Mouse (Mus musculus) megakaryocyte-erythroid progenitor cell, adult 5-6 weeks (primary cell): ENCODE data around the gene Gramd1b. TPM values are rescaled to one million over a fixed set of nuclear protein-coding genes. Genes with fewer than 3 reads are reported as not detected.

Experiments
- ATAC-seq: replicated peaks from 2 replicates; pipeline ENCODE4 v1.8.0; 2016; ENCODE audit warnings: mild to moderate bottlenecking, inconsistent platforms; ENCODE audit not compliant: severe bottlenecking, poor library complexity, low FRiP score, low TSS enrichment
- total RNA-seq, 2 experiments: library from RNA; stranded (forward) in 1 of 2; stranded (reverse) in 1 of 2; fragments of 200-1000, 215-1000 nt in 1 of 2; fragments of >200 nt in 1 of 2; fragmentation: Nextera tagmentation in 1 of 2; gene quantifications; 2 replicates each; pipeline ENCODE4 v1.2.3; 2014 to 2017

The Gramd1b gene
- total RNA-seq, 2 experiments from 2014 or later, result 13.5 to 19.2 TPM

DNA sequence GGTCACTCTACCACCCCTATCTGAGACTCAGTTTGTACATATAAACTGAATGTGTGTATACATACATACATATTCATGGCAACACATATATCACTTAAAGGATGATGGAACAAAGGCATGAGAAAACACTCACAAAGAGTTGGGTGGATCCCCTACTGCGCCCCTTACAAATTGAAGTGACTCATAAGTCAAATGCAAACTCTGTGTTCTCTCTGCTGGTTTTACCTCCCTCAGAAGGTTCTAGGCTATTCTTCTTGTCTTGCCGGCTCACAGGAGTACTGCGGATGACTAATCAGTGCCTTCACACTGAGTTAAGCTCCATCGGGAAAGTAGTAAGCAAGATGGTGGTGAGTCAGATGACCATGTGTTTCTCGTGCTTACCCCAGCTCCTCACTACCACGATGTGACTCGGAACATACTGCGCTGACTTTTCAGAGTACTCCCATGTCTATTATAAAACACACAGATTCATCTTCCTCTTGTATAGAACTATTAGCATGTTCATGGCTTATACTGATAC lies 182.4 kb downstream of the Gramd1b start:
- no peak for ATAC-seq

DNA sequence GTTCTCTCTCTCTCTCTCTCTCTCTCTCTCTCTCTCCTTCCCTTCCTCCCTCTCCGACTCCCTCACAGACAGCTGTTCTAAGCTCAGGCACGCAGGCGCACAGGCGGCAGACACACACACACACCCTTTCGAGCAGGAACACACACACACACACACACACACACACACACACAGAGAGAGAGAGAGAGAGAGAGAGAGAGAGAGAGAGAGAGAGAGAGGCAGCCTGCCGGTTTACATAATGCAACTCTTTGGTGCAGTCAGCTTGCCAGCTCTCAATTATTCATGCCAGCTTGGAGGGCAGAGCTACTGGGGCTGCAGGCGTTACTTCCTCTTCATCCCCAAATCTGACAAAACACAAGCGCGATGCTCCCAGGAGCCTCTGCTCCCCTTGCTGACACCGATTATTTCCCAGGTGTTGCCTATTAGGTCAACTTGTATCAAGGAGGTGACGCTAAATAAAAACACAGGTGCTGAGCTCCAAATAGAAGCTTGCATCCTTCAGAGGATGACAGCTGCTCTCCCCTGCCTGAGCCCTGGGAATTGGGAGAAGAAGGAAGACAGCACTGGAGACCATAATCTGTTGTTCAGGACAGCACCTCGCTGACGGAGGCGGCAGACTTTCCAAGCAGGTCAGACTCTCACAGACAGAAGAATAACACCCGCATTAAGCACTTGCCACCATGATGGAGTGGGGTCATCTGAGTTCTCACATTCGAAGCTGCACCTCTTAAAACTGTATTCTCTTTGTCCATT lies 184.8 kb downstream of the Gramd1b start:
- ATAC-seq, result no peak

DNA sequence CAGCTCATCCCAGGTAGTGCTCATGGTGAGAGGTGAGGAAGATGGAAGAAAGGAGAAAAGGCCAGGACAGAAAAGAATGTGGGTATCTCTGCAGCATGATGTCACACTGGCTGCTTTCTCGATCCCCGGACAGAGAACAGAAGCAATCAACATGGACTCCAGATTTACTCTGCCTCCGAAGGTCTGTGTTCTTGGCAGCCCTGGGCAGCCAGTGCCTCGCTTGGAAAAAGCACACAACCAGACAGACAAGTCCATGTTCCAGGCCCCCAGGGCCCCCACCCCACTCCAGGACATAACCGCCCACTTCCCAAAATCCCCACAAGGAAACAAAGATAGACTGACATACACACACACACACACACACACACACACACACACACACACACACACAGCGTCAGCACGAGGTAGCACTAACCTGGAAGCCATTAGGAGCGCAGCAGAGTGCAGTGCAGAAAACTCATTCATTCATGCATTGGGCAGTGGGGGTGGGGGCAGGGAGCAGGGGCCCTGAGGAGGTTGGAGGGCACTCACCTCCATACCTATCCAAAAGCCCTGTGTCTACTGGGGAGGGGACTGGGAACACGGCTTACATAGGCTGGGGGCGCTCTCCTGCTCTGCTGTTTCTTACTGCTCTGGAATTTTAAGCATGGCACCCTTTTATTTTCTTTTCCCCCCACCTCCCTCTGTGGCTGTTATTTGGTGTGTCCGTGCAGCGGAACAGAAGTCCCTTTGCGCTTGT lies 185.5 kb downstream of the Gramd1b start:
- no peak for ATAC-seq

DNA sequence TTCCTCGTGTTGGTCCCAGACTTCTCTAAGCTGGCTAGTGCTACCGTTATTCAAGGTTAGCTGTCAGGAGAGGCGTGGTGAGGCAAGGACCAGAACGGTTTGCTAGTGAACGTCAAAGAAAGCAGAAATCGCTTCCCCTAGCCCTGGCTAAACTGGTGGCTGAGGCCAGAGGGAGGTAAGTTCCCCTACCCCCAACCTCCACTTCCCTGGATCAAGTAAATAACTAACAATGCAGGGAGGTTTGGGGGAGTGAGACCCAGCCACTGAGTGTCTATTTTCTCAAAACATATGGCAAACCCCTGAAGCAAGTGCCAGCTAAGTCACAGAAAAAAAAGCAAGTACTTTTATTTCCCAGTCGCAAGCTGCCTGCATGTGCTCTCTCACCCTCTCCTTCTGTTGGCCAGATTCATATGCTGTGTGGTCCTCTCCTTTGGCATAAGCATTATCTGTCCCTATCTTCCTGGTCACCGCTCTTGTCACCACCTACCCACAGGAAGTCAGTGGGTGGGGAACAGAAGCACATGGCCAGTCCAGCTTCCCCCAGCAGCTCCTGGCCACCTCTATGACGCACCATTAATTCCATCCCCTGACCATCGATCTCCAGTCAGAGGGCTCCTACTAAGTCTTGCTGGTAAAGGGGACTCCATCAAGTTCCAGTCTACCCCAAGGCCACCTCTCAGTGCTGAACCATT lies 186.2 kb downstream of the Gramd1b start:
- ATAC-seq, result no peak

- ATAC-seq, result no peak
Observed at GRCm38 (mm10) chr9:40343828-40344227, 187.4 kb downstream of the Gramd1b start.

DNA sequence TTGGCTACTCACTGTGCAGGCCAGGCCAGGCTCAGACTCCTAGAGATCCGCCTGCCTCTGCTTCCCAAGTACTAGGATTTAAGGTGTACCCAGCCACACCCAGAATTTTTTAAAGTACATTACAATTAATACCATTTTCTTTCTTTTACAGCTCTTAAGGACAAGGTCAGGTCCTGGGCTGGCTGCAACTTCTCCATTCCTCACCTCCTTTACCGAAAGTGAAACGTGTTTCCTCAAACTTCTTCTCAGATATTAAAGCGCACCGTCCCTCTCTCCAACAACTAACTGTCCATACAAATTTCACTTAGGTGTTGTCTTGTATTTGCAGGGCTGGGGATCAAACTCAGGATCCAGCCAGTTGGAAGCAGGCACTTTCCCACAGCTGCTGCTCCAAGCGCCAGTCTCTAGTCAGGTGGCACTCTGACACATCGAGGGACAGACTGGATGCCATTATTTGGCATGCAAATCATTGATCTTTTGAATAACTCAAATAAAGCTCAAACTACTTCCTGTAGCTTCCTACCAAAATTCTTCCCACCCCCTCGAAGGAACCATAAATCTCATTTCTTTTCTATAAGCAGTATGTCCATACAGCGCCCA lies 188.0 kb downstream of the Gramd1b start:
- ATAC-seq, result no peak

- no peak for ATAC-seq
Observed at GRCm38 (mm10) chr9:40342101-40342500, 189.1 kb downstream of the Gramd1b start.

DNA sequence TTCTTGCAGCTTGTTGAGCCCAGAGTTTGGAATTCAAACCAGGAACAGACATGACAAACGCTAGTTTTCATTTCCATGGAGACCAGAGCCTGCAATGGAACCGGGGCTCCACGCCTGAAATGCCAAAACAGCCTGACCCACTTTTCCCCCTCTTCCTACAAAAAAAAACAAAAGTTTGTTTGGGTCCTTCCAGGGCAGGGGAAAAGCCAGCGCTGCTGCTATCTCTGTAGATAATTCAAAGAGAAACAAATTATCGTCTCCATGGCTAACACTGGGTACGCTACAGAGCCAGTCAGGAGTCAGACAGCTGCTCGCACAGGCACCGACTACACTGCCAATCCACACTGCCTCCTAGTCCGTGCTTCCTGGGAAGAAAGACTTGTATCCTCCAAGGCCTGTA lies 191.6 kb downstream of the Gramd1b start:
- no peak for ATAC-seq

GRCm38 (mm10) chr9:40337131-40337820 lies 193.9 kb downstream of the Gramd1b start:
- ATAC-seq, result no peak

GRCm38 (mm10) chr9:40336701-40337100 lies 194.5 kb downstream of the Gramd1b start:
- no peak for ATAC-seq

GRCm38 (mm10) chr9:40334617-40335016 lies 196.6 kb downstream of the Gramd1b start:
- no peak for ATAC-seq

DNA sequence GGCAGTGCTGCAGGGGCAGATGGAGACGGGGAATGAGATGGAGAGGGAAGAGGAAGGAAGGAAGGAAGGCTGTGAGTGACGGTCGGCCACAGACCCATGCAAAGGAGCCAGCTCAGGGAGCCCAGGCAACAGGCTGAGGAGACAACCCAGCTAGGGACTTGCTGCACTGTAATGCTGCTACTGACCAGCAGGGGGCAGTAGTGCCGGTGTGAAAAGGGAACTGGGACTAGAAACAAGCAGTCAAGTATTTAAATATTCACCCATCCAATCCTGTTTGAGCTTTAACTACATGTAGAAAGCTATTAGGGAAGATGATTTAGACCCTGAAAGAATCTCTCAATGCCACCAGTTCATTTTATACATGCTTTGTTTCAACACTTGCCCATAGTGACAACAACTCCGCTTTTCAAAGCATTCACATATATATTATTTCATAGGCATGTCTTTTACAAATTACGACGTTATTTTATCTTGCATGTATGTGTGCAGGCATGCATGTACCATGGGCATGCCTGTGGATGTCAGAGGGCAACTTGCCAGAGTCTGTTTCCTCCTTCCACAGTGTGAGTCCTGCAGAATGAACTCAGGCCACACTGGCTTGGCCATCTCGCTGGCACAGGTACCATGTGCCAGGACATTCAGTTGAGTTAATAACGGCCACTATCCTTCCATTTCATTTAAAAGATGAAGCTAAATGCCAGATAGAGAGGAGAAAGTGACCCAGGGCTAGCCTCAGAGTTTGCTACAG lies 197.4 kb downstream of the Gramd1b start:
- ATAC-seq, result peak; percentile 44; the same call in 1 of the 2 replicates

- ATAC-seq, result no peak
Observed at GRCm38 (mm10) chr9:40332731-40333648, 198.2 kb downstream of the Gramd1b start.

GRCm38 (mm10) chr9:40332326-40332725 lies 198.9 kb downstream of the Gramd1b start:
- ATAC-seq, result no peak

GRCm38 (mm10) chr9:40331411-40332286 lies 199.5 kb downstream of the Gramd1b start:
- no peak for ATAC-seq

GRCm38 (mm10) chr9:40330609-40331382 lies 200.4 kb downstream of the Gramd1b start:
- ATAC-seq, result peak; percentile 94
